Mouse (Mus musculus) E14TG2a.4 (cell line): ENCODE measurements around the gene Ccn5.
A peak's percentile ranks its signal among the peaks of the same experiment; 100 is the strongest.

Experiments used
- H3K27me3 ChIP-seq: 2 replicates; pipeline ENCODE4 v1.6.1; 2014; ENCODE audit warnings: low read length, control low read depth; ENCODE audit not compliant: insufficient read depth
- H3K36me3 ChIP-seq: 2 replicates; pipeline ENCODE4 v1.6.1; 2014; ENCODE audit warnings: low read length, control low read depth; ENCODE audit not compliant: insufficient read depth
- H3K4me1 ChIP-seq: replicated peaks from 2 replicates; pipeline ENCODE4 v1.6.1; 2014; ENCODE audit warnings: low read depth, low read length, control low read depth
- H3K4me3 ChIP-seq: replicated peaks from 2 replicates; pipeline ENCODE4 v1.5.1; 2014; ENCODE audit warnings: mild to moderate bottlenecking, low read length
- H3K9me3 ChIP-seq: 2 replicates; pipeline ENCODE4 v1.6.1; 2014; ENCODE audit warnings: low read length, control low read depth
- CTCF ChIP-seq: conservative IDR thresholded peaks from 2 replicates; pipeline ENCODE4 v1.5.1; 2014; ENCODE audit warnings: low read length
- NANOG ChIP-seq: IDR thresholded peaks from 2 replicates; pipeline ENCODE4 v1.6.1; 2014; ENCODE audit warnings: borderline replicate concordance, low read length, mixed read lengths
- POU5F1 ChIP-seq: IDR thresholded peaks from 2 replicates; pipeline ENCODE4 v1.6.1; 2014; ENCODE audit warnings: low read length, borderline replicate concordance

Ccn5 gene

GRCm38 (mm10) chr2:163857233-163857632, 36.6 kb downstream of the Ccn5 start:
- Histone ChIP-seq H3K4me3 (no peak overlapping the region), H3K9me3 (no peaks in the 10 kb centered on the region), H3K27me3 (peaks cover 84% of the 10 kb centered on the region), H3K4me1 (peaks cover 4% of the 10 kb centered on the region; the same call in 1 of the 2 replicates), H3K36me3 (no peaks in the 10 kb centered on the region)
- no peak for TF ChIP-seq CTCF
- no peak for TF ChIP-seq NANOG
- TF ChIP-seq POU5F1, result no peak

GRCm38 (mm10) chr2:163858254-163858947, 37.7 kb downstream of the Ccn5 start:
- TF ChIP-seq POU5F1 (no peak), CTCF (no peak), NANOG (no peak)
- Histone ChIP-seq H3K27me3 (peaks cover 75% of the 10 kb centered on the region), H3K36me3 (no peaks in the 10 kb centered on the region), H3K4me1 (peaks cover 8% of the 10 kb centered on the region; the same call in 1 of the 2 replicates), H3K4me3 (peak overlapping the region; percentile 67), H3K9me3 (peaks cover 5% of the 10 kb centered on the region; the same call in 1 of the 2 replicates)

- Histone ChIP-seq H3K27me3 (peaks cover 14% of the 10 kb centered on the region), H3K36me3 (no peaks in the 10 kb centered on the region), H3K9me3 (peaks cover 7% of the 10 kb centered on the region; the same call in 1 of the 2 replicates), H3K4me1 (peaks cover 4% of the 10 kb centered on the region; the same call in 1 of the 2 replicates), H3K4me3 (no peak overlapping the region)
- TF ChIP-seq NANOG (no peak), CTCF (no peak), POU5F1 (no peak)
Measured at GRCm38 (mm10) chr2:163865311-163865710, 44.6 kb downstream of the Ccn5 start.

- no peak for TF ChIP-seq CTCF
- Histone ChIP-seq H3K9me3 (peaks cover 7% of the 10 kb centered on the region; the same call in 1 of the 2 replicates), H3K4me1 (peaks cover 4% of the 10 kb centered on the region; the same call in 1 of the 2 replicates), H3K4me3 (no peak overlapping the region), H3K36me3 (no peaks in the 10 kb centered on the region), H3K27me3 (peaks cover 7% of the 10 kb centered on the region; the same call in 1 of the 2 replicates)
Measured at GRCm38 (mm10) chr2:163866061-163866460, 45.4 kb downstream of the Ccn5 start.

- no peaks in the 10 kb centered on the region; the same call in 1 of the 2 replicates for H3K4me1 ChIP-seq
- H3K4me3 ChIP-seq, result no peak overlapping the region
- H3K9me3 ChIP-seq, result no peaks in the 10 kb centered on the region
- TF ChIP-seq NANOG (no peak), CTCF (no peak), POU5F1 (no peak)
- H3K27me3 ChIP-seq, result peaks cover 4% of the 10 kb centered on the region; the same call in 1 of the 2 replicates
- H3K36me3 ChIP-seq, result no peaks in the 10 kb centered on the region
Measured at GRCm38 (mm10) chr2:163869783-163870182, 49.1 kb downstream of the Ccn5 start.

GRCm38 (mm10) chr2:163871266-163871665, 50.6 kb downstream of the Ccn5 start:
- TF ChIP-seq NANOG (no peak), POU5F1 (no peak), CTCF (no peak)
- no peak overlapping the region for H3K4me3 ChIP-seq
- no peaks in the 10 kb centered on the region for H3K9me3 ChIP-seq
- H3K4me1 ChIP-seq, result no peaks in the 10 kb centered on the region; the same call in 1 of the 2 replicates
- H3K27me3 ChIP-seq, result no peaks in the 10 kb centered on the region
- H3K36me3 ChIP-seq, result no peaks in the 10 kb centered on the region

GRCm38 (mm10) chr2:163871906-163872305, 51.2 kb downstream of the Ccn5 start:
- Histone ChIP-seq H3K9me3 (no peaks in the 10 kb centered on the region), H3K36me3 (no peaks in the 10 kb centered on the region), H3K4me1 (no peaks in the 10 kb centered on the region; the same call in 1 of the 2 replicates), H3K4me3 (no peak overlapping the region), H3K27me3 (no peaks in the 10 kb centered on the region)
- no peak for TF ChIP-seq CTCF
- TF ChIP-seq NANOG, result no peak
- no peak for TF ChIP-seq POU5F1

GRCm38 (mm10) chr2:163874877-163875276, 54.2 kb downstream of the Ccn5 start:
- Histone ChIP-seq H3K4me1 (no peaks in the 10 kb centered on the region; the same call in 1 of the 2 replicates), H3K36me3 (no peaks in the 10 kb centered on the region), H3K9me3 (no peaks in the 10 kb centered on the region), H3K27me3 (no peaks in the 10 kb centered on the region), H3K4me3 (no peak overlapping the region)
- TF ChIP-seq CTCF (no peak), POU5F1 (no peak), NANOG (no peak)

GRCm38 (mm10) chr2:163875484-163875883, 54.8 kb downstream of the Ccn5 start:
- no peaks in the 10 kb centered on the region for H3K36me3 ChIP-seq
- 0 out of 2 replicates have a peak, but pooled peaks cover under 1% of the 10 kb centered on the region for H3K27me3 ChIP-seq
- no peaks in the 10 kb centered on the region for H3K4me1 ChIP-seq
- TF ChIP-seq NANOG, result no peak
- no peak for TF ChIP-seq CTCF
- TF ChIP-seq POU5F1, result no peak
- no peaks in the 10 kb centered on the region for H3K9me3 ChIP-seq
- H3K4me3 ChIP-seq, result no peak overlapping the region
